Mouse (Mus musculus) limb, embryonic 12.5 days (tissue): ENCODE results near the gene Rtf2. TPM values are rescaled to one million over a fixed set of nuclear protein-coding genes. Genes with fewer than 3 reads are reported as not detected.

Experiments
- ATAC-seq: fragments of 200-750 bp; cut with Nextera tagmentation; 2 replicates; pipeline ENCODE4 v1.8.0; 2017; ENCODE audit warnings: low read depth, moderate TSS enrichment; ENCODE audit not compliant: insufficient number of reproducible peaks, insufficient read depth, low FRiP score, low TSS enrichment
- H3K27ac ChIP-seq: fragments of 300-500 bp; sonication (generic); 2 replicates; pipeline ENCODE4 v1.5.1; 2016; ENCODE audit warnings: mild to moderate bottlenecking, moderate library complexity
- H3K27me3 ChIP-seq: fragments of 300-500 bp; sonication (generic); 2 replicates; pipeline ENCODE4 v1.6.1; 2016; ENCODE audit warnings: mild to moderate bottlenecking, moderate library complexity
- H3K36me3 ChIP-seq: fragments of 300-500 bp; sonication (generic); 2 replicates; pipeline ENCODE4 v1.6.1; 2016; ENCODE audit warnings: mild to moderate bottlenecking, moderate library complexity
- H3K4me1 ChIP-seq: fragments of 300-500 bp; sonication (generic); replicated peaks from 2 replicates; pipeline ENCODE4 v1.6.1; 2016
- H3K4me2 ChIP-seq: fragments of 300-500 bp; sonication (generic); 2 replicates; pipeline ENCODE4 v1.6.1; 2016; ENCODE audit warnings: mild to moderate bottlenecking, moderate library complexity
- H3K4me3 ChIP-seq: fragments of 300-500 bp; sonication (generic); replicated peaks from 2 replicates; pipeline ENCODE4 v1.5.1; 2016; ENCODE audit warnings: mild to moderate bottlenecking
- H3K9ac ChIP-seq: fragments of 300-500 bp; sonication (generic); replicated peaks from 2 replicates; pipeline ENCODE4 v1.6.1; 2016; ENCODE audit warnings: mild to moderate bottlenecking, moderate library complexity
- H3K9me3 ChIP-seq: fragments of 300-500 bp; sonication (generic); 2 replicates; pipeline ENCODE4 v1.6.1; 2016; ENCODE audit warnings: mild to moderate bottlenecking, moderate library complexity
- WGBS: fragments of 180-500 bp; shearing (Covaris S2); methylation state at CpG from one replicate; pipeline ENCODE4 v1.1.7; 2016; 5-methylcytosine and 5-hydroxymethylcytosine counted together
- polyA plus RNA-seq: library from polyadenylated mRNA; unstranded; fragments of >200 nt; fragmentation: Nextera tagmentation; extraction: Ambion mirVana; gene quantifications from 2 replicates; pipeline ENCODE4 v1.2.1, GENCODE M21; 2016

Rtf2 gene
- polyA plus RNA-seq, 1 experiment from 2014 or later = 69.1 TPM

DNA sequence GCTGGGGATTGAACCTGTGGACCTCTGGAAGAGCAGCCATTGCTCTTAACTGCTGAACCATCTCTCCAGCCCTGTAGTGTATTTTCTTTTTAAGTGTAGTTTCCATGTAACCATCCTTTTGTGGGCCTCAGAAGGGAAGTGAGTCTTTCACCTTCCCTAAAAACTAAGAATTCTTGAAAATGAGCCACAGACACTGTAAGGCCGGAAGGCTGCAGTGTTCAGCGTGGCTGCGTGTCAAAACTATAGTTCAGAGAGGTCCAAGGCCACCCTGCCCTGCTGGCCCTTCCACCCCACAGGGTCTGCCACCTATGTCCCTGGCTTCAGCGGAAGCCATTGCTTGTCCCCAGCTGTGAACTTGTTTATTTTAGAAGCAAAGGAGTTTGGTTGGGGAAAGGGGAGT, 34.2 kb upstream of the Rtf2 start:
- ATAC-seq = no peak
- H3K9ac ChIP-seq = no peak overlapping the region

GRCm38 (mm10) chr2:172407499-172407898, 32.9 kb upstream of the Rtf2 start:
- Histone ChIP-seq H3K27me3 (0 out of 2 replicates have a peak, but pooled peaks cover 7% of the 10 kb centered on the region), H3K27ac (no peak overlapping the region), H3K4me1 (peaks cover 2% of the 10 kb centered on the region), H3K36me3 (no peaks in the 10 kb centered on the region), H3K9me3 (no peaks in the 10 kb centered on the region), H3K4me3 (no peak overlapping the region), H3K4me2 (no peak overlapping the region), H3K9ac (no peak overlapping the region)
- no peak for ATAC-seq
- 81% methylated on average over 2 of the region's 2 CpGs for WGBS

More for the DNA sequence above, 34.2 kb upstream of the Rtf2 start:
- Histone ChIP-seq H3K36me3 (no peaks in the 10 kb centered on the region), H3K9me3 (no peaks in the 10 kb centered on the region), H3K4me1 (no peaks in the 10 kb centered on the region; the same call in 1 of the 2 replicates), H3K27me3 (0 out of 2 replicates have a peak, but pooled peaks cover 7% of the 10 kb centered on the region), H3K4me2 (no peak overlapping the region), H3K4me3 (no peak overlapping the region), H3K27ac (no peak overlapping the region)
- 78% methylated on average over 4 of the region's 4 CpGs for WGBS

DNA sequence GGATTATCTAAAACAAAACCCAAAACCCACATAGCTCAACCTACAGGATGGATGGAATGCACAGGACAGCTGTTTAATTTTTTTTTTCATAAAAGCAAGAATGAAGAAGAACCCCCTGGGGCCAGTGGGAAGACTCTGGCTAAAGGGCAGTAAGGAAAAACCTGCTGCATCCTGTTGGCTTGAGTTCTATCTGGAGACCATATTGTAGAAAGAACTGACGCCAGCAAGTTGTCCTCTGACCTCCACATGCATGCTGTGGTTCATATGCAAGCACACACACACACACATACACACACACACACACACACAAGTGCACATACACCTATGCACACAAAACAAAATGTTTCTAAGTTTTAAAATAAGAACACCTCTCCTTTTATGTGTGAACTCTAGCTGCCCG, 29.7 kb upstream of the Rtf2 start:
- 0 out of 2 replicates have a peak, but pooled peaks cover 3% of the 10 kb centered on the region for H3K27me3 ChIP-seq
- H3K4me1 ChIP-seq = peaks cover 13% of the 10 kb centered on the region
- no peaks in the 10 kb centered on the region for H3K36me3 ChIP-seq
- WGBS = 66% methylated on average over 2 of the region's 2 CpGs
- H3K27ac ChIP-seq = no peak overlapping the region
- ATAC-seq = no peak
- H3K9ac ChIP-seq = no peak overlapping the region
- no peaks in the 10 kb centered on the region for H3K9me3 ChIP-seq
- no peak overlapping the region for H3K4me3 ChIP-seq
- no peak overlapping the region for H3K4me2 ChIP-seq

- Histone ChIP-seq H3K4me1 (peaks cover 13% of the 10 kb centered on the region), H3K27me3 (peaks cover 3% of the 10 kb centered on the region; the same call in 1 of the 2 replicates), H3K4me3 (no peak overlapping the region), H3K27ac (no peak overlapping the region), H3K36me3 (no peaks in the 10 kb centered on the region), H3K9ac (no peak overlapping the region), H3K9me3 (no peaks in the 10 kb centered on the region), H3K4me2 (no peak overlapping the region)
- no peak for ATAC-seq
- 70% methylated on average over 11 of the region's 11 CpGs for WGBS
These were observed 29.3 kb upstream of the Rtf2 start for GRCm38 (mm10) chr2:172411091-172411490.

DNA sequence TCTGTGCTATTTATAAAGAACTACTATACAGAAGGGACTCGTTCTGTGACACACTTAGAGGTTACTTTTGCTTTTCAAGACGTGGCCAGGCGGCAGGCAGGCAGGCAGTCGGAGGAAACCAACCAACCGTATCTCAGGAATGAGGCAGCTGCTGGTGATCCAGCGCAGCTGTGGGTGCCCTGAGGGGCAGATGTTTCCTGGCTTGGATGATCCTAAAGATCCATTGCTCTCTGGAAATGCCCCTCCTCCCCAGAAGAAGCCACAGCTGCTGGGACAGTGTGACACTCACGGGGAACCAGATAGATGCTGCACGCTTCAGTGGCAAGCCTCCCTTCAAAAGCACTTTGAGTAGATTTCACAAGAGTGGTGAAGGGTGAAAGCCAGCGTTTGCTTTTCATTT, 27.9 kb upstream of the Rtf2 start:
- ATAC-seq = no peak
- no peak overlapping the region for H3K9ac ChIP-seq
- 22% methylated on average over 9 of the region's 9 CpGs for WGBS

DNA sequence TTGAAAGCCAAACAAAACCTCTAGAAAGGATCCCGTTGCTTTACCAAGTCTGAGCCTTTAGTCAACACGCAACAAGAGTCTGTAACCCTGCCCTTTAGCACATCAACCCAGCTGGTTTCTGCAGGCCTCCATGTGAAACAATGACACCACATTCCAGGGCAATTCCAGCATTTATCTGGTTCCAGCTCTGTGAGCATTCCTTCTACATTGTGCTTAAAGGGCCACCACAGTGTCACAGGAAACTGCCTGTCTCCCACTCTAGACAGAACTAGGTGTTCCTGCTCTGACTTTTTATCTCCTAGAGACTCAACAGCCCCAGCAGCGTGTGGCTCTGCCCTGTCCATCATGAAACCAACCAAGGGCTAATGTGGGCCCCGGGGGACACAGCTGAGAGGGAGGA, 27.1 kb upstream of the Rtf2 start:
- ATAC-seq = no peak
- H3K27ac ChIP-seq = no peak overlapping the region

More for the DNA sequence above, 27.9 kb upstream of the Rtf2 start:
- Histone ChIP-seq H3K27me3 (peaks cover 3% of the 10 kb centered on the region; the same call in 1 of the 2 replicates), H3K4me2 (0 out of 2 replicates have a peak overlapping the region, but pooled peaks have one; percentile 4), H3K27ac (no peak overlapping the region), H3K4me1 (peaks cover 13% of the 10 kb centered on the region), H3K9me3 (no peaks in the 10 kb centered on the region), H3K4me3 (no peak overlapping the region), H3K36me3 (no peaks in the 10 kb centered on the region)

GRCm38 (mm10) chr2:172413894-172414293, 26.5 kb upstream of the Rtf2 start:
- H3K27me3 ChIP-seq = peaks cover under 1% of the 10 kb centered on the region; the same call in 1 of the 2 replicates
- H3K4me2 ChIP-seq = no peak overlapping the region
- H3K27ac ChIP-seq = no peak overlapping the region
- WGBS = 49% methylated on average over 5 of the region's 5 CpGs
- H3K9me3 ChIP-seq = no peaks in the 10 kb centered on the region
- H3K36me3 ChIP-seq = no peaks in the 10 kb centered on the region
- H3K9ac ChIP-seq = no peak overlapping the region
- no peak overlapping the region for H3K4me3 ChIP-seq
- peaks cover 13% of the 10 kb centered on the region for H3K4me1 ChIP-seq
- ATAC-seq = no peak

More for the DNA sequence above, 27.1 kb upstream of the Rtf2 start:
- H3K4me2 ChIP-seq = no peak overlapping the region
- no peaks in the 10 kb centered on the region for H3K36me3 ChIP-seq
- peaks cover 13% of the 10 kb centered on the region for H3K4me1 ChIP-seq
- 33% methylated on average over 4 of the region's 4 CpGs for WGBS
- peaks cover under 1% of the 10 kb centered on the region; the same call in 1 of the 2 replicates for H3K27me3 ChIP-seq
- H3K9ac ChIP-seq = no peak overlapping the region
- H3K9me3 ChIP-seq = no peaks in the 10 kb centered on the region
- H3K4me3 ChIP-seq = no peak overlapping the region

- ATAC-seq = no peak
- Histone ChIP-seq H3K27me3 (peaks cover 3% of the 10 kb centered on the region; the same call in 1 of the 2 replicates), H3K27ac (no peak overlapping the region), H3K4me1 (peaks cover 13% of the 10 kb centered on the region), H3K4me3 (no peak overlapping the region), H3K4me2 (no peak overlapping the region), H3K9me3 (no peaks in the 10 kb centered on the region), H3K36me3 (no peaks in the 10 kb centered on the region), H3K9ac (no peak overlapping the region)
- 60% methylated on average over 12 of the region's 12 CpGs for WGBS
These were observed 24.1 kb upstream of the Rtf2 start for GRCm38 (mm10) chr2:172416218-172416617.

- WGBS = 90% methylated on average over 5 of the region's 5 CpGs
- ATAC-seq = no peak
- no peak overlapping the region for H3K4me2 ChIP-seq
- H3K9ac ChIP-seq = no peak overlapping the region
- H3K36me3 ChIP-seq = no peaks in the 10 kb centered on the region
- no peak overlapping the region for H3K4me3 ChIP-seq
- H3K4me1 ChIP-seq = peaks cover 13% of the 10 kb centered on the region
- peaks cover 3% of the 10 kb centered on the region; the same call in 1 of the 2 replicates for H3K27me3 ChIP-seq
- H3K9me3 ChIP-seq = no peaks in the 10 kb centered on the region
- H3K27ac ChIP-seq = no peak overlapping the region
These were observed 23.5 kb upstream of the Rtf2 start for GRCm38 (mm10) chr2:172416876-172417275.

- 93% methylated on average over 5 of the region's 5 CpGs for WGBS
- H3K9ac ChIP-seq = no peak overlapping the region
- no peaks in the 10 kb centered on the region for H3K9me3 ChIP-seq
- peaks cover 4% of the 10 kb centered on the region; the same call in 1 of the 2 replicates for H3K4me1 ChIP-seq
- no peak overlapping the region for H3K4me2 ChIP-seq
- peaks cover 3% of the 10 kb centered on the region; the same call in 1 of the 2 replicates for H3K27me3 ChIP-seq
- no peaks in the 10 kb centered on the region for H3K36me3 ChIP-seq
- no peak overlapping the region for H3K27ac ChIP-seq
- no peak for ATAC-seq
- no peak overlapping the region for H3K4me3 ChIP-seq
These were observed 22.1 kb upstream of the Rtf2 start for GRCm38 (mm10) chr2:172418208-172418607.

GRCm38 (mm10) chr2:172430609-172431008, 9.7 kb upstream of the Rtf2 start:
- no peak overlapping the region for H3K4me2 ChIP-seq
- no peaks in the 10 kb centered on the region for H3K4me1 ChIP-seq
- ATAC-seq = no peak
- H3K36me3 ChIP-seq = no peaks in the 10 kb centered on the region
- 89% methylated on average over 1 of the region's 1 CpGs for WGBS
- no peaks in the 10 kb centered on the region for H3K9me3 ChIP-seq
- no peak overlapping the region for H3K9ac ChIP-seq
- no peak overlapping the region for H3K4me3 ChIP-seq
- H3K27me3 ChIP-seq = 0 out of 2 replicates have a peak, but pooled peaks cover 3% of the 10 kb centered on the region
- H3K27ac ChIP-seq = no peak overlapping the region

DNA sequence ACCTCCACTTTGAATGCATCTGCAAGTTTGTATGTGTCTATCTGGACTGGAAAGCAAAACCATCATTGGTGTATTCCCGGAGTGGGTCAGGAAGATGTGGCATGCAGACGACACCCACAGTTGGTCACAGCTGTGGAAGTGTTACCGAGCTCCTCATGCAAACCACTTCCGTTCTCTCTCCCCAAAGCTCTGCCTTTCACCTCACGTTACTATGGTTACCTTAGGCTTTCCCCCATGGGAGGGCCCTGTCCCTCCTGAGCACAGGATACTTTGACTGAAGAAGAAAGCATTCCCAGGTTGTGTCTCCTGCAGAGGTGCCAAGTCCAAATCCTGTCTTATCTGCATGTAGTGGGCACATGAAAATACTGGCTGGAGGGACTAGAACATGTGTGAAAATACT, 6.6 kb upstream of the Rtf2 start:
- H3K4me3 ChIP-seq = no peak overlapping the region
- H3K27ac ChIP-seq = no peak overlapping the region
- H3K27me3 ChIP-seq = 0 out of 2 replicates have a peak, but pooled peaks cover 3% of the 10 kb centered on the region
- no peaks in the 10 kb centered on the region for H3K36me3 ChIP-seq
- no peaks in the 10 kb centered on the region for H3K9me3 ChIP-seq
- no peak for ATAC-seq
- H3K4me1 ChIP-seq = no peaks in the 10 kb centered on the region
- 51% methylated on average over 5 of the region's 5 CpGs for WGBS
- no peak overlapping the region for H3K4me2 ChIP-seq
- no peak overlapping the region for H3K9ac ChIP-seq
